Mouse (Mus musculus): ENCODE results near the gene Kctd18.

- TF ChIP-seq CTCF (IDR thresholded peaks at IDR 0.05; ENCODE audit: low read depth) = no peak
- TF ChIP-seq EP300 (IDR thresholded peaks at IDR 0.05; ENCODE audit: low read depth) = no peak
These were observed 71.0 kb downstream of the Kctd18 start for GRCm38 (mm10) chr1:57947552-57948347.

Measured in liver, postnatal 0 days (tissue).